Mouse (Mus musculus): ENCODE data around the gene Antxr1. TPM values are rescaled to one million over a fixed set of nuclear protein-coding genes. Genes with fewer than 3 reads are reported as not detected.

Antxr1 gene
- polyA plus RNA-seq, 1 experiment from 2014 or later, result 8.5 TPM

GRCm38 (mm10) chr6:87282346-87282781 is 53.3 kb downstream of the Antxr1 start:
- DNase-seq (ENCODE audit: low spot score) (peak; percentile 67), ATAC-seq (replicated peaks; ENCODE audit: low FRiP score, low TSS enrichment, low read depth) (peak; percentile 75)
- Histone ChIP-seq H3K36me3 (ENCODE audit: control insufficient read depth, insufficient read depth, low read length) (peaks cover 4% of the 10 kb centered on the region; the same call in 1 of the 2 replicates), H3K4me2 (ENCODE audit: low read length) (no peak overlapping the region), H3K27ac (ENCODE audit: low read depth) (peak overlapping the region; percentile 7; the same call in 1 of the 2 replicates), H3K27me3 (replicated peaks; ENCODE audit: control insufficient read depth, insufficient read depth, low read length) (no peaks in the 10 kb centered on the region), H3K9me3 (ENCODE audit: control insufficient read depth, low read length) (no peaks in the 10 kb centered on the region), H3K4me1 (replicated peaks; ENCODE audit: control insufficient read depth, insufficient read depth, low read length) (peaks cover 25% of the 10 kb centered on the region; the same call in 1 of the 2 replicates), H3K4me3 (ENCODE audit: low read depth, low read length) (no peak overlapping the region), H3K9ac (ENCODE audit: low read length) (no peak overlapping the region)
- whole genome bisulfite sequencing, result 28% methylated on average over 8 of the region's 8 CpGs

DNA sequence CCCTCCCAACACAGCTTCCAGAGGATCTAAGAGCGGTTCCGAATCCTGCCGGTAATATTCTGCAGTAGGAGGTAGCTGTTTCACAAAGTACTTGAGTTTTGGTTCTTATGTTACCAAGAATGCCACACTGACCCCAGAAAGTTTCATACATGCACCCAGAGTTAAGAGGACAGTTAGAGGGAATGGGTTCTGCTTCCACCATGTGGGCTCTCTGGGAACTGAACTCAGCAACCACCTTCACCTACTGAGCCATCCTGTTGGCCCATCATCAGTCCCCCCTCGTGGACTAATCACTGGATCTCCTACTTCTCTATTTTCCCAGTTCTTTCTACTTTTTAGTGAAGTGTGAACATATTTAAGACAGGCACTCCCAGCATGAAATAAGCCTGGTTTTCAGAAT is 53.9 kb downstream of the Antxr1 start:
- peaks cover 31% of the 10 kb centered on the region for H3K4me1 ChIP-seq (replicated peaks; ENCODE audit: control insufficient read depth, insufficient read depth, low read length)
- WGBS, result 84% methylated on average over 4 of the region's 4 CpGs
- no peak overlapping the region for H3K9ac ChIP-seq (ENCODE audit: low read length)
- no peak overlapping the region for H3K4me2 ChIP-seq (ENCODE audit: low read length)
- H3K9me3 ChIP-seq (ENCODE audit: control insufficient read depth, low read length), result no peaks in the 10 kb centered on the region
- no peak for ATAC-seq (replicated peaks; ENCODE audit: low FRiP score, low TSS enrichment, low read depth)
- peaks cover 4% of the 10 kb centered on the region; the same call in 1 of the 2 replicates for H3K36me3 ChIP-seq (ENCODE audit: control insufficient read depth, insufficient read depth, low read length)
- H3K27me3 ChIP-seq (replicated peaks; ENCODE audit: control insufficient read depth, insufficient read depth, low read length), result no peaks in the 10 kb centered on the region
- H3K4me3 ChIP-seq (ENCODE audit: low read depth, low read length), result no peak overlapping the region
- no peak for DNase-seq (ENCODE audit: low spot score)
- H3K27ac ChIP-seq (ENCODE audit: low read depth), result 0 out of 2 replicates have a peak overlapping the region, but pooled peaks have one; percentile 7

DNA sequence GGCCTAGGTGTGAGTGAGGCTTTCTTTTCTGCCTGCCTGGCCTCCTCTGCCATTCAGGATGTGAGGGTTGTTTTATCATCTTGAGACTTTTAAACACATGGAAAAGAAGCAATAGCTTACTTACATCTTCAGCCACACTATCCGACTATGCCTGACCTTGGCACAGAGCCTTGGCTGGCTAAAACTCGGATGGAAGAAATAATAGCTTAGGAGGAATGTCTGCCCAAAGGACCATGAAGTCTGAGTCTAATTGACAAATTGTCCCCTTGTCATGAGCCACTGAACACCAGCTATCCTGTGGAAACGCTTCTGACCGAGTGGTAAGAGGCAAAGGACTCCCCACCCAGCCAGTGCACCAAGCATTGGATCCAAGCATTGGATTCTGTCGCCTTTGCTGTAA is 57.5 kb downstream of the Antxr1 start:
- Histone ChIP-seq H3K9me3 (ENCODE audit: control insufficient read depth, low read length) (0 out of 2 replicates have a peak, but pooled peaks cover 6% of the 10 kb centered on the region), H3K36me3 (ENCODE audit: control insufficient read depth, insufficient read depth, low read length) (peaks cover 12% of the 10 kb centered on the region; the same call in 1 of the 2 replicates), H3K4me2 (ENCODE audit: low read length) (no peak overlapping the region), H3K27ac (ENCODE audit: low read depth) (no peak overlapping the region), H3K27me3 (replicated peaks; ENCODE audit: control insufficient read depth, insufficient read depth, low read length) (no peaks in the 10 kb centered on the region), H3K4me3 (ENCODE audit: low read depth, low read length) (no peak overlapping the region), H3K9ac (ENCODE audit: low read length) (no peak overlapping the region), H3K4me1 (replicated peaks; ENCODE audit: control insufficient read depth, insufficient read depth, low read length) (peaks cover 26% of the 10 kb centered on the region)
- ATAC-seq (replicated peaks; ENCODE audit: low FRiP score, low TSS enrichment, low read depth) (no peak), DNase-seq (ENCODE audit: low spot score) (no peak)
- WGBS, result 76% methylated on average over 5 of the region's 5 CpGs

DNA sequence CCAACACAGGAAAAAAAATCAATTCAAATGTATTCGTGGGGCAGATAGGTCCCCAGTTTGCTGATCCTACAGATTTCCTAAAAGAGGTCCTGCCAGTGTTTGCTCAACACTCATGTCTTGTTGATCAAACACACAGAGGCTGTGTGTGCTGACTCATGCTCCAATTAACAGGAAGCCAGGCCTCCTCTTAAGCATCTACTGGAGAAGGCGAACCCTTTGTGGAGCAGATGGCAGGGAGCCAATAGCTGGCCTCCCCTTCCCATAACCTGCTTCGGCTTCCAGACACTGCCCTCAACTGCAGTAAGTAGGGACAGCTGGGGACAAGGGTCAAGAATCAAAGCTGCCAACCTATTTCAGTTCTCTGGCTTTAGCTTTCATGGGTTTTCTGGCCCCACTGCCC is 58.1 kb downstream of the Antxr1 start:
- Histone ChIP-seq H3K9me3 (ENCODE audit: control insufficient read depth, low read length) (0 out of 2 replicates have a peak, but pooled peaks cover 6% of the 10 kb centered on the region), H3K36me3 (ENCODE audit: control insufficient read depth, insufficient read depth, low read length) (peaks cover 12% of the 10 kb centered on the region; the same call in 1 of the 2 replicates), H3K27ac (ENCODE audit: low read depth) (peak overlapping the region; percentile 57), H3K4me1 (replicated peaks; ENCODE audit: control insufficient read depth, insufficient read depth, low read length) (peaks cover 27% of the 10 kb centered on the region), H3K4me2 (ENCODE audit: low read length) (no peak overlapping the region), H3K27me3 (replicated peaks; ENCODE audit: control insufficient read depth, insufficient read depth, low read length) (no peaks in the 10 kb centered on the region), H3K4me3 (ENCODE audit: low read depth, low read length) (no peak overlapping the region), H3K9ac (ENCODE audit: low read length) (no peak overlapping the region)
- DNase-seq (ENCODE audit: low spot score) (peak; percentile 68), ATAC-seq (replicated peaks; ENCODE audit: low FRiP score, low TSS enrichment, low read depth) (peak; percentile 64)
- 23% methylated on average over 3 of the region's 3 CpGs for WGBS

DNA sequence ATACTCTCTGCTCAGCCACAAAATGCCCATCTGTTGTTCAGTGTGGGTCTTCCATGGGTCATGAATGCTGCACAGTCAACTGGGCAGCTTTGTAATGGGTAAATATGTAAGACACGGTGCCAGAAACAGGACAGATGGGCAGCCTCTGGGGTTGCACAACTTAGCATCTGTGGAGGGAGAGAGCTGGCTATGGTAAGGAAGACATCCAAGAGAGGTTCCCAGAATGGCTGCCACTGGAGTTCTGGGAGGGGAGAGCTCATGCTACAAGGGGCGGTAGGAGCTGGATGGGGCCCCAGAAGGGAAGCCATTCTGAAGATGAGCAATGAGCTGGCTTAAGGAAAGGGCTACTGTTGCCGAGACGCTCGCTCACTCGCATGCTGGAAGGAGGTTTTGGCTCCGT is 58.7 kb downstream of the Antxr1 start:
- H3K4me2 ChIP-seq (ENCODE audit: low read length), result no peak overlapping the region

GRCm38 (mm10) chr6:87274779-87275178 is 60.8 kb downstream of the Antxr1 start:
- no peak overlapping the region for H3K4me2 ChIP-seq (ENCODE audit: low read length)
- no peak overlapping the region for H3K27ac ChIP-seq (ENCODE audit: low read depth)
- H3K27me3 ChIP-seq (replicated peaks; ENCODE audit: control insufficient read depth, insufficient read depth, low read length), result no peaks in the 10 kb centered on the region
- peaks cover 12% of the 10 kb centered on the region; the same call in 1 of the 2 replicates for H3K36me3 ChIP-seq (ENCODE audit: control insufficient read depth, insufficient read depth, low read length)
- 96% methylated on average over 5 of the region's 5 CpGs for WGBS
- ATAC-seq (replicated peaks; ENCODE audit: low FRiP score, low TSS enrichment, low read depth) (no peak), DNase-seq (ENCODE audit: low spot score) (no peak)
- H3K9ac ChIP-seq (ENCODE audit: low read length), result no peak overlapping the region
- H3K4me1 ChIP-seq (replicated peaks; ENCODE audit: control insufficient read depth, insufficient read depth, low read length), result peaks cover 38% of the 10 kb centered on the region
- no peak overlapping the region for H3K4me3 ChIP-seq (ENCODE audit: low read depth, low read length)
- 0 out of 2 replicates have a peak, but pooled peaks cover 6% of the 10 kb centered on the region for H3K9me3 ChIP-seq (ENCODE audit: control insufficient read depth, low read length)

More for the DNA sequence above, 58.7 kb downstream of the Antxr1 start:
- Histone ChIP-seq H3K36me3 (ENCODE audit: control insufficient read depth, insufficient read depth, low read length) (peaks cover 12% of the 10 kb centered on the region; the same call in 1 of the 2 replicates), H3K4me3 (ENCODE audit: low read depth, low read length) (no peak overlapping the region), H3K27ac (ENCODE audit: low read depth) (peak overlapping the region; percentile 57), H3K4me1 (replicated peaks; ENCODE audit: control insufficient read depth, insufficient read depth, low read length) (peaks cover 27% of the 10 kb centered on the region), H3K9me3 (ENCODE audit: control insufficient read depth, low read length) (0 out of 2 replicates have a peak, but pooled peaks cover 6% of the 10 kb centered on the region), H3K9ac (ENCODE audit: low read length) (no peak overlapping the region), H3K27me3 (replicated peaks; ENCODE audit: control insufficient read depth, insufficient read depth, low read length) (no peaks in the 10 kb centered on the region)
- ATAC-seq (replicated peaks; ENCODE audit: low FRiP score, low TSS enrichment, low read depth), result no peak
- DNase-seq (ENCODE audit: low spot score), result no peak
- 75% methylated on average over 7 of the region's 7 CpGs for WGBS

- 76% methylated on average over 3 of the region's 3 CpGs for WGBS
- no peak overlapping the region for H3K4me2 ChIP-seq (ENCODE audit: low read length)
- ATAC-seq (replicated peaks; ENCODE audit: low FRiP score, low TSS enrichment, low read depth), result no peak
- no peak overlapping the region for H3K27ac ChIP-seq (ENCODE audit: low read depth)
- no peak overlapping the region for H3K9ac ChIP-seq (ENCODE audit: low read length)
- DNase-seq (ENCODE audit: low spot score), result no peak
- peaks cover 38% of the 10 kb centered on the region for H3K4me1 ChIP-seq (replicated peaks; ENCODE audit: control insufficient read depth, insufficient read depth, low read length)
- H3K36me3 ChIP-seq (ENCODE audit: control insufficient read depth, insufficient read depth, low read length), result peaks cover 12% of the 10 kb centered on the region; the same call in 1 of the 2 replicates
- no peak overlapping the region for H3K4me3 ChIP-seq (ENCODE audit: low read depth, low read length)
- 0 out of 2 replicates have a peak, but pooled peaks cover 6% of the 10 kb centered on the region for H3K9me3 ChIP-seq (ENCODE audit: control insufficient read depth, low read length)
- H3K27me3 ChIP-seq (replicated peaks; ENCODE audit: control insufficient read depth, insufficient read depth, low read length), result no peaks in the 10 kb centered on the region
These were observed 61.8 kb downstream of the Antxr1 start for GRCm38 (mm10) chr6:87273791-87274190.

DNA sequence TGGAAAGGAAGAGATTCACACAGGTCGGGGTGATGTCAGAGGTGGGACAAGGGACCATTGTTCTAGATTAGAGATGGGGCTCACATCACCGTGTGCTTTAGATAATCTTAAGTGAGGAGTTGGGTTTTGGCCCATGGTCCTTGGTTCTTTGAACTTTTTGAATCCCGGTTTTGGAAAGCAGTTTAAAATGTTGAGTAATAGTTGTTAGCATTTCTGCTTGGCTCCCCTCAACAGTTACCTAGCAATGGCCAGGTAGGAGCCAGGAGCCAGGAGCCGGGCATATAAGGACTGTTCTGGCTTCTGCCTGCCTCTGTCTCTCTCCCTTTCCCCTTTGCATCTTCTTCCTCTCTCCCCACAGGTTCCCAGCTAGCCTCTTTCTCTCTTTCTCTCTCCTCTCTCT is 62.5 kb downstream of the Antxr1 start:
- WGBS, result 78% methylated on average over 4 of the region's 4 CpGs
- H3K27me3 ChIP-seq (replicated peaks; ENCODE audit: control insufficient read depth, insufficient read depth, low read length), result no peaks in the 10 kb centered on the region
- no peak overlapping the region for H3K9ac ChIP-seq (ENCODE audit: low read length)
- no peak for DNase-seq (ENCODE audit: low spot score)
- H3K4me1 ChIP-seq (replicated peaks; ENCODE audit: control insufficient read depth, insufficient read depth, low read length), result peaks cover 38% of the 10 kb centered on the region
- H3K4me3 ChIP-seq (ENCODE audit: low read depth, low read length), result no peak overlapping the region
- ATAC-seq (replicated peaks; ENCODE audit: low FRiP score, low TSS enrichment, low read depth), result no peak
- 0 out of 2 replicates have a peak, but pooled peaks cover 6% of the 10 kb centered on the region for H3K9me3 ChIP-seq (ENCODE audit: control insufficient read depth, low read length)
- H3K4me2 ChIP-seq (ENCODE audit: low read length), result no peak overlapping the region
- H3K36me3 ChIP-seq (ENCODE audit: control insufficient read depth, insufficient read depth, low read length), result peaks cover 16% of the 10 kb centered on the region; the same call in 1 of the 2 replicates
- no peak overlapping the region for H3K27ac ChIP-seq (ENCODE audit: low read depth)

DNA sequence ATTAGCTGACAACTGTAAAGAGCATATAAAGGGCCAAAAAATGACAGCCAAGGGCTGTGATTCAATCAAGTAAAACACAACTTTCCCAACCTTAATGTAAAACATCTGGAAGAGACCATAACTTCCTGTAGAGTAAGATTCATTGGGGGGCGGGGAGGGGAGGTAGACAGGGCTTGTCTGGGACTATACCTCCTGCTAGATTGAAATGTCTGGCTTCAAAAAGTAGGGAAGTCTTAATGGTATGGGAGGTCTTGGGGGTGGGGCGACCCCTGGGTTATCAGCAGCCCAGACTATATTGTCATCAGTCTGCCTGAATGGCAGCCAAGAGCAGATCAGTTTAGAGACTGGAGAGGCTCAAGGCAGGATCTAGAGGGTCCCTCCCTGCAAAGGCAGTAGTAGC is 63.4 kb downstream of the Antxr1 start:
- H3K9ac ChIP-seq (ENCODE audit: low read length), result no peak overlapping the region
- H3K27ac ChIP-seq (ENCODE audit: low read depth), result no peak overlapping the region
- peaks cover 18% of the 10 kb centered on the region; the same call in 1 of the 2 replicates for H3K36me3 ChIP-seq (ENCODE audit: control insufficient read depth, insufficient read depth, low read length)
- DNase-seq (ENCODE audit: low spot score) (no peak), ATAC-seq (replicated peaks; ENCODE audit: low FRiP score, low TSS enrichment, low read depth) (no peak)
- H3K4me2 ChIP-seq (ENCODE audit: low read length), result no peak overlapping the region
- 0 out of 2 replicates have a peak, but pooled peaks cover 6% of the 10 kb centered on the region for H3K9me3 ChIP-seq (ENCODE audit: control insufficient read depth, low read length)
- H3K4me3 ChIP-seq (ENCODE audit: low read depth, low read length), result no peak overlapping the region
- WGBS, result 61% methylated on average over 2 of the region's 2 CpGs
- H3K27me3 ChIP-seq (replicated peaks; ENCODE audit: control insufficient read depth, insufficient read depth, low read length), result no peaks in the 10 kb centered on the region
- peaks cover 30% of the 10 kb centered on the region for H3K4me1 ChIP-seq (replicated peaks; ENCODE audit: control insufficient read depth, insufficient read depth, low read length)

Measured in intestine, embryonic 14.5 days (tissue).